Mouse (Mus musculus) kidney, embryonic 14.5 days (tissue): Measurements from ENCODE around the gene Ank3. TPM values are rescaled to one million over a fixed set of nuclear protein-coding genes. Genes with fewer than 3 reads are reported as not detected.

Source experiments
- ATAC-seq: fragments of 200-750 bp; cut with Nextera tagmentation; 2 replicates; pipeline ENCODE4 v1.8.0; 2017; ENCODE audit warnings: moderate number of reproducible peaks, mild to moderate bottlenecking, moderate TSS enrichment, moderate library complexity; ENCODE audit not compliant: low FRiP score, low TSS enrichment
- H3K27ac ChIP-seq: fragments of 300-500 bp; sonication (generic); 2 replicates; pipeline ENCODE4 v1.5.1; 2014; ENCODE audit warnings: low read depth, mild to moderate bottlenecking, low read length, moderate library complexity, mixed read lengths
- H3K27me3 ChIP-seq: fragments of 300-500 bp; sonication (generic); 2 replicates; pipeline ENCODE4 v1.6.1; 2014; ENCODE audit warnings: mild to moderate bottlenecking, low read length; ENCODE audit not compliant: control insufficient read depth, insufficient read depth
- H3K36me3 ChIP-seq: fragments of 300-500 bp; sonication (generic); 2 replicates; pipeline ENCODE4 v1.6.1; 2014; ENCODE audit warnings: low read length, mixed read lengths; ENCODE audit not compliant: control insufficient read depth, insufficient read depth
- H3K4me1 ChIP-seq: fragments of 300-500 bp; sonication (generic); 2 replicates; pipeline ENCODE4 v1.6.1; 2014; ENCODE audit warnings: low read length, mixed read lengths; ENCODE audit not compliant: control insufficient read depth, insufficient read depth
- H3K4me2 ChIP-seq: fragments of 300-500 bp; sonication (generic); replicated peaks from 2 replicates; pipeline ENCODE4 v1.6.1; 2014; ENCODE audit warnings: low read depth, mild to moderate bottlenecking, low read length
- H3K4me3 ChIP-seq: fragments of 300-500 bp; sonication (generic); 2 replicates; pipeline ENCODE4 v1.5.1; 2014; ENCODE audit warnings: mild to moderate bottlenecking, low read length
- H3K9ac ChIP-seq: fragments of 300-500 bp; sonication (generic); 2 replicates; pipeline ENCODE4 v1.6.1; 2014; ENCODE audit warnings: low read depth, mild to moderate bottlenecking, low read length, moderate library complexity
- H3K9me3 ChIP-seq: fragments of 300-500 bp; sonication (generic); 2 replicates; pipeline ENCODE4 v1.6.1; 2016; ENCODE audit warnings: low read length; ENCODE audit not compliant: control insufficient read depth
- WGBS: fragments of 180-500 bp; shearing (Covaris S2); extraction: QIAGEN DNeasy Blood & Tissue Kit; methylation state at CpG from one replicate; pipeline ENCODE4 v1.1.7; 2014; 5-methylcytosine and 5-hydroxymethylcytosine counted together
- polyA plus RNA-seq: library from polyadenylated mRNA; unstranded; fragments of >200 nt; fragmentation: Nextera tagmentation; extraction: Ambion mirVana; gene quantifications from 2 replicates; pipeline ENCODE4 v1.2.1, GENCODE M21; 2014

Ank3 gene
- polyA plus RNA-seq, 1 experiment from 2014 or later = 48.9 TPM

DNA sequence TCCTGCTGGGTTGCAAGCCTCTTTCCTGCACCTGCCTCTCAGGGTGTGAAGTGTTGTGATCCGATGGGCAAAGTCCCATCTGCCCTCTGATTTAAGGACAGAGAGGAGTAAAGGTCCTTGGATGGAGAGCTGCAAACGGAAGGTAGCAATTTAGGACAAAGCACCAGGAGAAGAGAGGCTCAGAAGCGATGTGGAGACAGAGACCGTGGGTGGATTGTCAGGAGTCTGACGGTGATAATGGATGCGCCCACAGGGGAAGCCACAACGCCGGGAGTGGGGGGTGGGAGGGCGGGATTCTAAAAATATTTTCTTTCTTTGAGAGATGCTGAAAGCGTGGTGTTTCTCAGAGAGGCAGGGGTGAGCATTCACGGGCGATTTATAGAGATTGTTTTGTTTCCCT, 206.6 kb downstream of the Ank3 start:
- no peaks in the 10 kb centered on the region for H3K27me3 ChIP-seq
- H3K4me1 ChIP-seq = 0 out of 2 replicates have a peak, but pooled peaks cover 3% of the 10 kb centered on the region
- no peak overlapping the region for H3K27ac ChIP-seq
- H3K36me3 ChIP-seq = no peaks in the 10 kb centered on the region
- no peak for ATAC-seq
- no peak overlapping the region for H3K4me2 ChIP-seq
- H3K4me3 ChIP-seq = no peak overlapping the region
- no peaks in the 10 kb centered on the region for H3K9me3 ChIP-seq
- 46% methylated on average over 12 of the region's 12 CpGs for WGBS
- H3K9ac ChIP-seq = no peak overlapping the region

DNA sequence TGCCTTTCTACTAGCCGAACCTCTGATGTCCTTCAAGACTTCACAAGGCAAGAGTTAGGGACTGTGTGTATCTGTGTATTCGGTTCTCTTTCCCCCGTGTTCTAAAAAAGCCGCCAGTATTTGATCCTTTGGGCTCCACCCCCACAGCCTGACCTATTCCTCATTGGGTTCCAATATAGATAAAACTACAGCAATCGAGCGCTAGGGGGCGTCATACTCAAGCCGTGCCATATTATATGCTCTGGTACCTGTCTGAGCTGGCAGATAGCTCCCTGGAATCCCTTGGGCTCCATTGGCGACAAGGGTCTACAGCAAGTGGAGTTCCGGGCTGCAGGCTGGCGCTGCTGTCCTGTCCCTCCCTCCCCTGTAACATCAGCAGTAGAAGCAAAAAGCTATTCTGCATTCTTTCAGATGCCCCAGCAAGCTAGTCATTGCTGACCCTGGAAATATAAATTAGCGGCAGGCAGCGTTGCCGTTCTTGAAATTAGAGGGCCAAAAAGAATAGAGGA, 209.1 kb downstream of the Ank3 start:
- ATAC-seq = no peak
- Histone ChIP-seq H3K4me2 (no peak overlapping the region), H3K4me3 (no peak overlapping the region), H3K36me3 (no peaks in the 10 kb centered on the region), H3K9me3 (no peaks in the 10 kb centered on the region), H3K27ac (no peak overlapping the region), H3K4me1 (0 out of 2 replicates have a peak, but pooled peaks cover 3% of the 10 kb centered on the region), H3K27me3 (no peaks in the 10 kb centered on the region), H3K9ac (no peak overlapping the region)
- whole genome bisulfite sequencing = 71% methylated on average over 14 of the region's 14 CpGs

DNA sequence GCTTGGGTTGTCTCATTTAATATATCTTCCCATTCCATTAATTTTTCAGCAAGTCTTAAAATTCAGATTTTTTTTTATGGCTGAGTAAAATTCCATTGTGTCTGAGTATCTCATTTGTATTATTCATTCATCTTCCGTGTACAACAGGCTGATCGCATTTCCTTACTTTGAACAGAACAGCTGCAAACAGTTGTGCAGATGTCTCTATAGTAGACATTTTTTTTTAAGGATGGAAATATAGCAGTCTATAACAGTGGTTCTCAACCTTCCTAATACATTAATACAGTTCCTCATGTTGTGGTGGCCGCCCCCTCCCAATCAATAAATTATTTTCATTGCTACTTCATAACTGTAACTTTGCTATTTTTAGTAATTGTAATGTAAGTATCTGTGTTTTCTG, 212.7 kb downstream of the Ank3 start:
- H3K9me3 ChIP-seq = no peaks in the 10 kb centered on the region
- no peak overlapping the region for H3K4me2 ChIP-seq
- no peak overlapping the region for H3K4me3 ChIP-seq
- H3K9ac ChIP-seq = no peak overlapping the region
- H3K4me1 ChIP-seq = 0 out of 2 replicates have a peak, but pooled peaks cover 3% of the 10 kb centered on the region
- H3K27ac ChIP-seq = peak overlapping the region; percentile 65; the same call in 1 of the 2 replicates
- no peaks in the 10 kb centered on the region for H3K36me3 ChIP-seq
- ATAC-seq = peak; percentile 55; the same call in 1 of the 2 replicates
- 46% methylated on average over 3 of the region's 3 CpGs for WGBS
- no peaks in the 10 kb centered on the region for H3K27me3 ChIP-seq

DNA sequence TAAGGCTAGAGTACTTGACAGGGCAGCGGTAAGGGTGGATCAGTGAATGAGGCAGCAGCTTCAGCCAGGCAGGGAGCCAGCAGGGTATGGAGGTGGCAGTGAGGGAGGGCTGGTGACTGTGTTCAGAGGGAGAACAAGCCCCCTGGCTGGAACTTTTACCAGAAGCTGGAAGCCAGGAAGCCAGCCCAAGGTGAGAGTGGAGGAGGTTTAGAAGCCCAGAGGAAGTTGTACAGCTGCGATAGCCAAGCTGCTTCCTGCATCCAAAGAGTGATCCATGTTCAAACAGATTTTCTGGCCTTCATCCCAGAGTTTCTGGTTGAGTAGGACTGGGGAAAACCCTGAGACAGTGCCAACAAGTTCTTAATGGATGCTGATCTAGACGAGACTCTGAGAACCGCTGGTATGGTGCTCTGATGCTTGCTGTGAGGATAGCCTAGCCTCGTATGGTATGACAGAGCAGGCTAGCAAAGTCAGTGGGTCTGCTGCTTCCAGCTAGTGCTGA, 213.3 kb downstream of the Ank3 start:
- 0 out of 2 replicates have a peak, but pooled peaks cover 3% of the 10 kb centered on the region for H3K4me1 ChIP-seq
- H3K9me3 ChIP-seq = no peaks in the 10 kb centered on the region
- no peak overlapping the region for H3K9ac ChIP-seq
- H3K27ac ChIP-seq = peak overlapping the region; percentile 65; the same call in 1 of the 2 replicates
- ATAC-seq = peak; percentile 63
- no peaks in the 10 kb centered on the region for H3K36me3 ChIP-seq
- H3K4me3 ChIP-seq = no peak overlapping the region
- 56% methylated on average over 5 of the region's 5 CpGs for WGBS
- no peaks in the 10 kb centered on the region for H3K27me3 ChIP-seq
- H3K4me2 ChIP-seq = no peak overlapping the region

DNA sequence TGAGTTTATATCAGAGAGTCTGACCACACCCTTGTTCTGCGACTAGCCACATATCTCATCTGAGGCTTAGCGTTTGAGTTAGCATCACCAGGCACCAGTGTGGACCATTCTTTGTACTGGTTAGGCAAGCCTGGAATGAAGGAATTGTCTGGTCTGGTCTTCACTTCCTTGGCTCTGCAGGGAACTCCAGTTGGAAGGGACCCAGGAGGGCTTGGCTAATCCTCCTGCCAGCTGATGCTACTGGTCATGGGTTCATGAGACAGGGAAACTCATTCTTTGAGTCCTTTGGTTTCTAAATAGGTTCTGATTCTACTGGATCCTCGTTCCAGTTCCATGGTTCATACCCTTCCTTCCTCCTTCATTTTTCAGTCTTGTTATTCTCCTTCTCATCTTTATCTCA, 218.4 kb downstream of the Ank3 start:
- H3K36me3 ChIP-seq = no peaks in the 10 kb centered on the region
- no peaks in the 10 kb centered on the region for H3K27me3 ChIP-seq
- H3K27ac ChIP-seq = no peak overlapping the region
- no peak overlapping the region for H3K9ac ChIP-seq
- no peaks in the 10 kb centered on the region for H3K4me1 ChIP-seq
- H3K4me2 ChIP-seq = no peak overlapping the region
- ATAC-seq = no peak
- no peaks in the 10 kb centered on the region for H3K9me3 ChIP-seq
- 85% methylated on average over 3 of the region's 3 CpGs for WGBS
- H3K4me3 ChIP-seq = no peak overlapping the region

DNA sequence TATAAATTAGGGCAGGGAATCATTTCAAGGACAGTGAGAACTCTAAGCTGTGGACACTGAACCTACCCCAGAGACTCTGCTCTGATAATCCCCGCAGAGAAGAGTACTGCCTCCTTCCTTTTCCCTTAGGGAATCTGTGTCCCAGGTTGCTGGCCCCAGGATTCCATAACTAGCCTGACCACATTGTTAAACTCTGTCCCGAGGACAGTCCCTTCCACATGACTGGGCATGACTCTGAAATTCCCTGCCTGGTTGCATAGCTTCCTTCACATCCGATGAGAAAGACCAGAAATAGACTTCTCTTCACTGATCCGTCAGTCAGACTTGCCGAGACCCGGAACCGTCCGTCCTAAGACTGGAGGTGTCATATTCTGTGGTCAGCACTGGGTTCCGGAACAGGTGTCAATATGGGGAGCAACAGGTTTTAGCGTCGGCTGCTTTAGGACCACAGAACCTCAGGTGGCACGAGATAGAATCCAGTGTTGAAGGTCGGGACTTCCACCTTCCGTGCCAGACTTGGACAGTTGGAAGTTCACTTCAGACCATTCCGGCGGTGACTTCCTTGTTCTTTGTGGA, 219.1 kb downstream of the Ank3 start:
- no peak overlapping the region for H3K9ac ChIP-seq
- H3K27me3 ChIP-seq = no peaks in the 10 kb centered on the region
- no peak overlapping the region for H3K27ac ChIP-seq
- H3K4me1 ChIP-seq = no peaks in the 10 kb centered on the region
- H3K4me2 ChIP-seq = no peak overlapping the region
- H3K9me3 ChIP-seq = no peaks in the 10 kb centered on the region
- H3K4me3 ChIP-seq = no peak overlapping the region
- H3K36me3 ChIP-seq = no peaks in the 10 kb centered on the region
- WGBS = 86% methylated on average over 16 of the region's 16 CpGs
- ATAC-seq = no peak

DNA sequence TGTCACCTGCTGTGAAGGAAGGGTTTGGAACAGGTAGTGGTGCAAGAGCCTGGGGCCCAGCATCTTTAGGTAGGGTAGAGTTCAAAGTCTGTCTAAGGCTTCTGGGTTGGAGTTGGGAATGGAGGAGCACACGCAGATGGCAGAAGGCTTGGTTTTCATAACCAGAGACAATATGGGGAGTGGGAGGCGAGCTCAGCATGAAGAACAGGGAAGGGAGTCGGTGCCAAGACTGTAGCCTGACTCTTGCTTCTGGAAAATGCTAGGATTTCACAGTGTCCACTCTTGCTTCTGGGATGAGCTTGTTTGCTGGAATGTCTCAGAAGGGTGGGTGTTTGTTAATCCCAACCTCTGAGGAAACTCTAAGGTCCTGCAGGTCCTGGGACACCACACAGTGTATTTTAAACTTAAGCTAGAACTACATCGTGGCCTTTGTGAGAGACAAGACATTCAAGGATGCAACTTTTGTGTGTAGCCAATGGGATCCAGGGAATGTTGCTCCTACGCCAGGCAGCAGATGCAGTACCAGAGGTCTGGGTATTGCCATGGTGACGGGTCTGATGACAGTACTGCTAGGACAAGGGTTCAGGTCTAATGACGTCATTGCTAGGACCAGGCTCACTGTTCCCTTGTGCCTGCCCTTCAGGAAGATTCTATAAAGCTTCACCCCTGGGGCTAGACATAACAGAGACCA, 222.3 kb downstream of the Ank3 start:
- H3K27me3 ChIP-seq = no peaks in the 10 kb centered on the region
- H3K9me3 ChIP-seq = no peaks in the 10 kb centered on the region
- H3K36me3 ChIP-seq = no peaks in the 10 kb centered on the region
- H3K9ac ChIP-seq = no peak overlapping the region
- no peaks in the 10 kb centered on the region for H3K4me1 ChIP-seq
- 85% methylated on average over 7 of the region's 7 CpGs for WGBS
- H3K4me2 ChIP-seq = no peak overlapping the region
- no peak overlapping the region for H3K4me3 ChIP-seq
- no peak for ATAC-seq
- no peak overlapping the region for H3K27ac ChIP-seq

DNA sequence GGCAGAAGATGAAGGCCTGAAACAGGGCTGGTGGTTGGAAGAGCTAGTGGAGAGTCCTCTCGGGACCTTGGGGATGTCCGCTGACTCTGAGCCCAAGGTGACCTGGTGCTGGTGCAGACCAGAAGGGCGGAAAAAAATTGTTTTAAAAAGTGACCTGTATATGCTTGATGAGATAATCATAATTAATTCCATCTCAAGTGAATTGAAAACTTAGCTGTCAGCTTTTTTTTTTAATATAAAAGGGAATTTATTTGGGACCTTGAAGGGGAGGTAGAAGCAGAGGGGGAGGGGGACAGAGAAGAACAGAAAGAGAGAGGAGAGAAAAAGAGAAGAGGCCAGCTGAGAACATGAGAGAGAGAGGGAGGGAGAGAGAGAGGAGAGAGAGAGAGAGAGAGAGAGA, 229.2 kb downstream of the Ank3 start:
- no peak overlapping the region for H3K9ac ChIP-seq
- no peaks in the 10 kb centered on the region for H3K36me3 ChIP-seq
- no peaks in the 10 kb centered on the region for H3K27me3 ChIP-seq
- H3K4me3 ChIP-seq = no peak overlapping the region
- WGBS = 94% methylated on average over 3 of the region's 3 CpGs
- H3K27ac ChIP-seq = no peak overlapping the region
- no peaks in the 10 kb centered on the region for H3K4me1 ChIP-seq
- H3K4me2 ChIP-seq = no peak overlapping the region
- ATAC-seq = no peak
- H3K9me3 ChIP-seq = no peaks in the 10 kb centered on the region

DNA sequence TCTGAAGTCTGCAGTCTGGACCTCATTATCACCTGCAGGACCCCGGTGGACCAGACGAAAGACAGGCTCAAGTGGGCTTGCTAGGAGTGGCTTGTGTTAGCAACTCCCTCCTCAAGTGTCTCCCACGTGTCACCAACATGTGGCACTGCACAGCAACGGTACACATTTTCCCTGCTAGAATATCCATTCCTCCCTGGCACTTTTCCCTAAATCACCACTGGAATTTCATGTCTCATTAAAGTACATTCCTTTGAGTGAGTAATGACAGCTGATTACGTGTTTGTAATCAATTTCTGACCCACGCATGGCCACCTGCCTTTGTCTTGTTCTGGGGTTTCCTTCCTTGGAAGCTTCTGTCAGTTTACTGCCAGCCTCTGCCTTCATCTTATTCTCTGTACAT, 230.2 kb downstream of the Ank3 start:
- Histone ChIP-seq H3K4me3 (no peak overlapping the region), H3K27ac (no peak overlapping the region)
- WGBS = 58% methylated on average over 6 of the region's 6 CpGs

More for the DNA sequence above, 230.2 kb downstream of the Ank3 start:
- no peak for ATAC-seq
- Histone ChIP-seq H3K36me3 (no peaks in the 10 kb centered on the region), H3K9me3 (no peaks in the 10 kb centered on the region), H3K4me2 (no peak overlapping the region), H3K9ac (no peak overlapping the region), H3K4me1 (no peaks in the 10 kb centered on the region), H3K27me3 (no peaks in the 10 kb centered on the region)
